Mouse (Mus musculus) lung, adult 2 months (tissue): Measurements from ENCODE around the gene Mmp12. TPM values are rescaled to one million over a fixed set of nuclear protein-coding genes. Genes with fewer than 3 reads are reported as not detected.
"Not testable (repeated sequence)": the region's sequence is repeated elsewhere in the genome, so short reads cannot be mapped to it uniquely, and the experiment has no call there.

Experiments used
- DNase-seq: peaks from one replicate; pipeline ENCODE4 v3.0.0; 2022
- H3K4me1 ChIP-seq: fragments of 200-500 bp; 2 replicates; pipeline ENCODE4 v1.6.1; 2011; ENCODE audit warnings: low read length; ENCODE audit not compliant: control insufficient read depth, insufficient read depth
- H3K4me3 ChIP-seq: fragments of 200-500 bp; replicated peaks from 2 replicates; pipeline ENCODE3; 2011; ENCODE audit warnings: low read depth, mild to moderate bottlenecking, control low read depth, low read length; ENCODE audit errors: extremely low read depth
- CTCF ChIP-seq: fragments of 200-500 bp; IDR thresholded peaks from 2 replicates; pipeline ENCODE4 v1.5.1; 2011; ENCODE audit warnings: mild to moderate bottlenecking, low read length, control low read depth; ENCODE audit not compliant: insufficient read depth
- POLR2A ChIP-seq: fragments of 200-500 bp; IDR thresholded peaks from 2 replicates; pipeline ENCODE4 v1.6.1; 2011; ENCODE audit warnings: low read depth, mild to moderate bottlenecking, control low read depth, low read length, borderline replicate concordance; ENCODE audit errors: extremely low read depth
- WGBS: fragments of 180-500 bp; shearing (Covaris S2); methylation state at CpG from one replicate; pipeline ENCODE4 v1.1.7; 2018; 5-methylcytosine and 5-hydroxymethylcytosine counted together
- polyA plus RNA-seq: library from polyadenylated mRNA; depleted of rRNA; stranded (reverse); fragments of >200 nt; gene quantifications from 2 replicates; pipeline ENCODE4 v1.2.3, GENCODE M21; 2012; rRNA removed

Gene Mmp12
- polyA plus RNA-seq: 0.89 and 1.8 TPM in 2 replicates

DNA sequence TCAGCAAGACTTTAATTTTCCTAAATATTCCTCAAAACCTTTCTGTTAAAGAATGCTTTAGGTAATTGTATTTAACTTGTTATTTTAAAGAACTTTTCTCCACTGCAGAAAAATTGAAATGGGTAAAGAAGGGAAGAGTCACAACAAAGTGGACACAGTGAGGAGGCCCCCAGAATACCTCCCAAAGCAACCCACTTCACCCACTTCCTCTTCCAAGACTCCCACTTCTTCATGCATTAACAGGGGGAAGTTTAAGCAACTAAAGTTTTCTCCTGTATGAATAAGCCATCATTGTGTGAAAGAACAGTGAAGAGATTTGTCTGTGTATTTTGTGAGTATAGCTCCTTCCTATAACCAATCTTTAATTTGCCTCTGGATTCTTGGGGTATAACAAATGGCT is at the start of gene Mmp12:
Gene Mmp12, plus strand, starts transcription at position 275 of the 400 bp plus-strand sequence.
- no peak for DNase-seq
- TF ChIP-seq POLR2A: no peak
- TF ChIP-seq CTCF: no peak
- Histone ChIP-seq H3K4me3 (no peak within 1 kb of the TSS), H3K4me1 (no peaks in the 10 kb centered on the region)

DNA sequence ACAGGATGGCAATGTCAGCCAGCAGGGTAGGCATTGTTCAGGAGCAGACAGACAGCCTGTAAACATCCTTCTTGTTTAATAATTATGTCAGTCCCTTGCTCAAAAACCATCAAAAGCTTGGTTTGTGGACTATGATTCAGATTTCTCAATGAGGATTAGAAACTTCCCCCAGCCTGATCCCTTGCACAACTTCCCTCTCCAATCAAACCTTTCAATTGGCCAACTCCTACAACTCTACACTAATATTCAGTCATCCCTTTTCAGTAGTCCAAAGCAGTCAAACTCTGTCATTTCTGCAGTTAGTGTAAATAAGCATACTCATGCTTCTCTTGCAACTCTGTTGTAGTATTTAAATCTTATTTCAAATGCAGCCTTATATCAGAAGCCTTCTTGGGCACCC is 12.3 kb upstream of the Mmp12 start:
- H3K4me1 ChIP-seq: no peaks in the 10 kb centered on the region
- TF ChIP-seq POLR2A (no peak), CTCF (no peak)
- DNase-seq: no peak
- no peak overlapping the region for H3K4me3 ChIP-seq

DNA sequence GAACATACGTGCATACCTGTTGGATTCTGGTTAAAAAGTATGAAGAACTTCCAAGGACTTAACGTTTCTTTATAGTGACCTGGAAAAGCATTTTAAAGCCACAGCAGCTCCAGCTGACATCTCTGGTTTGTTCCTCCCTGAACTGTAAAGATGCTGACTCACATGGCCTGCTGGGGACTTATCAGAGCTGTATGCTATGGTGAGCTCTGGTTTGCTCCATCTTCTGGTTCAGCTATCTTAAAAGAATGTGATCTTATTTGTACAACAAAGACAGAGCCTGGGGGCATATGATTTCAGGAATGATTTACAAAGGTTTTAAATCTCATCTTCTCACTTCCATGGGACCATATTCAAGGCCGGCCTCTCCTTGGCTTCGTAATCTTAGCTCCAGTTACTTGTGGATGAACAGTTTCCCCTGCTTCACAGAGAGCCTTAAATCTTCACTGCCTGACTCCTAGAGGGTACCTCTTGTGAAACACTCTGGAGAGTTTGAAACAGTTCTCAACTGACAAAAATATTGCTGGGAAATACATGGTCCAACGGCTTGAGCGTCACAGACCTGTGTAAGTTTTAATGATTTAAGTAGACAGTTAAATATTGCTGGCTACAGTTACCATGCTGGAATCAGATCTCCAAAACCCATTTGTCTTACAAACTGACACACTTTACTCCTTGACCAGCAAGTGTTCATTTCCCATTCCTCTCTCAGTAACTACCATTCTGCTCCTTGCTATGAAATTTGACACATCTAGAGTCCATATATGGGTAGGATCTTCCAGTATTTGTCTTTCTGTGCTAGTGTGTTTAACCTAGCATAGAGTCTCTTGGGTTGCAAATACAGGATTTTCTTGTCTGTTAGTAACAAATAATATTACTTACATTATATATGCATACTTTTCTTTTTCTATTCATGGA is 8.2 kb upstream of the Mmp12 start:
- Histone ChIP-seq H3K4me3 (no peak overlapping the region), H3K4me1 (no peaks in the 10 kb centered on the region)
- no peak for TF ChIP-seq CTCF
- TF ChIP-seq POLR2A: no peak
- 80% methylated on average over 5 of the region's 6 CpGs for WGBS
- DNase-seq: no peak

DNA sequence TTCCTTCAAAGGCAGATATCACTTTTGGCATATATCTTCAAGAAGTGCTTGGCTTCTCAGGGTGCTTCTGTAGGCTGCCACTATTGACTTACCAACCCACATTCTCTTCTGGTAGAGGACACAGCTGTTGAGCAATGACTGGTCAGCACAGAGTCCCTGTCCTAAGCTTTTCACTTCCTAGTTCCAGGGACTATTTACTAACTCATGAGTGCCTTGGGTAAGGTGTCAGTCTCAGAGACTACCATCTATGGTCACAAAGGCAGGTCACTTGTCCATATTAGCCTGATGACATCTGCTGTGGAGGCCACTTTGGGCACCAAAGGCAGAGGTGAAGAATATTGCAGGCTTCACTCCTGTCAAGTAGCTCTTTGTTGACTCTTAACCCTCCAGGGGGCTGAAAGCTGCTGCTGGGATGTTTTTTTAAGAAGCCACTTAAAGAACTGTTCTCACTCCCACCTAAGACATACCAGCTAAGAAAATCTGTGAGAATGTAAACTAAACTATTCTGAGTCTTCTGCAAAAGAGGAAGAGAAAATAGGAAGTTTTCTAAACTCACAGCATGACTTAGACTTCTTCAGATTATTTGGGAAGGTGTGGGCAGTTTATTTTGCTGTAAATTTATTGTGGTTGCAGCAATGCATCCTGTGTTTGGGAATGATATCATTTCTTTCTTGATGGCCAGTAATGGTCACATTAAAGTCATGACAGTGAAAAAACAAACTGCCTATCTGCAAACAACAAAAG is 7.3 kb upstream of the Mmp12 start:
- H3K4me1 ChIP-seq: no peaks in the 10 kb centered on the region
- no peak for TF ChIP-seq POLR2A
- TF ChIP-seq CTCF: no peak
- no peak for DNase-seq
- no peak overlapping the region for H3K4me3 ChIP-seq

DNA sequence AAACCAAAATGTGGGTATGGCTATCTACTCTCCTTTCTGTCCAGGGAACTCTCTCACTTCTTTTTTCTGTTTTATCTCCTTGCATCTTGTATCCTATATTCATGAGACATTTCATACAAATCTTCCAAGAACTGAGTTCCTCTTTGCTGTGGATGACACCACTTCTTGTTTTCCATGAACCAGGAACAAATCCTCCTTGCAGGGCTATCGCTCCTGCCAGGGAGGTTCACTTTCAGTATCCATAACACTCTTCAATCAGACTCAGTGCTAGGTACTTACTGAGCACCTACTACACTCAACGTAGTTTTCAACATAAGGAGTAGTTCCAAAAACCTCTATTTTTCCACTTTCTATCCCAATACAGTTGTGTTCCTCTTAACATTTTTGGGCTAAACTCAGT is 1.3 kb downstream of the Mmp12 start:
- DNase-seq: no peak
- TF ChIP-seq CTCF (no peak), POLR2A (no peak)
- H3K4me1 ChIP-seq: no peaks in the 10 kb centered on the region
- H3K4me3 ChIP-seq: no peak overlapping the region
- 81% methylated on average over 2 of the region's 2 CpGs for WGBS

DNA sequence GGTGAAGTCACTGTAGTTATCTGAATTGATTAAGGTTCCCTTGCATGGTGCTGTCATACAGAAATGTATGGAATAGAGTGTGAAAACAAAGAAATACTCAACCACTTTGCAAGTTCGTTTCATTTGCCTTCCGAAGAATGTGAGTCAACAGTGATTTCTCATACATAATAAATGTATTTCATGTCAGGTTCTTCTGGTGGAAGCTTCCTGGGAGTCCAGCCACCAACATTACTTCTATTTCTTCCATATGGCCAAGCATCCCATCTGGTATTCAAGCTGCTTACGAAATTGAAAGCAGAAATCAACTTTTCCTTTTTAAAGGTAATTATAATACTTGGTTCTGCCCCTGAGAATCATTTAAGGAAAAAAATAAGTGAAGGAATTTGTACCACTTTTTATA is 10.4 kb downstream of the Mmp12 start:
- 72% methylated on average over 3 of the region's 3 CpGs for WGBS
- no peak for TF ChIP-seq POLR2A
- Histone ChIP-seq H3K4me1 (no peaks in the 10 kb centered on the region), H3K4me3 (no peak overlapping the region)
- DNase-seq: no peak

DNA sequence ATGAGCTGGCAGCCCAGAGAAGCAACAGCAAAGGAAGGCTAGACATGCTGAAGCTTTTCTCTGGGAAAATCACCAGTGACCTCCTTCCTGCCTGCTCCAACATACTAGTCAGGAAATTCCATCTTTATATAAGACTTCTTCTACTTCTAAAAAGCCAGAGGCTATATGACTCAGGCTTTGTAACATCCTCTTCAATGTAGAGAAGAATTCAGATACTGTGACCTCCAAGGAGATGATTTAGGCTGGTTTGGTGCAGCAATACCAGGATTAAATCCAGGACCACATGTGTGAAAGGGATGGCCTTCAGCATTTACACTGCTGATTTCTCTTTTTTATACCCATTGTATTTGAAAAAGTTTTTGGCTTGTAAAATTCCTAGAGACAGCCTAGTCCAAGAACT is 43.8 kb downstream of the Mmp12 start, which contains the start of gene Mmp1b:
Gene Mmp1b, minus strand, starts transcription at position 101 of the 400 bp plus-strand sequence.
- H3K4me3 ChIP-seq: no peak within 1 kb of the TSS
- no peak for DNase-seq
- TF ChIP-seq CTCF: no peak

DNA sequence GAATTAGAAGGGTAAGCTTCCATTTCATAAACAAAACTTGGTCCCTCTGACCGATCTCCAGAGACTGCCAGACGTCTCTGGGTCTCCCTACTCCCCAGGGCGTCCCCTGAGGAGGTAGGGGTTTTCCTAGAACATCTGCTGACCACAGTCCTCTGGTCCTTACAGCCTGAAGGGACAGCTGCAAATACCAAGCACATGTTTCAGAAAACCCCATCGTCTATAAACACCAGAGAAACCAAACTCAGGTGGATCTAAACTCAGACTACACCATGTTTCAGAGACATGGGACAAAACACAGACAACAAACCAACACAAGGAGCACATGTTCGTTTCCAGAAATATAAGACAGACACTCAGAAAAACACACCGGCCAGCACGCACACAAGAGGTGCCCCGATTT is 52.4 kb downstream of the Mmp12 start:
- DNase-seq, H3K4me1 ChIP-seq, H3K4me3 ChIP-seq: not testable (repeated sequence)
- 79% methylated on average over 8 of the region's 8 CpGs for WGBS

More for the DNA sequence above, 43.8 kb downstream of the Mmp12 start, which contains the start of gene Mmp1b:
- H3K4me1 ChIP-seq: no peaks in the 10 kb centered on the region

Other genes starting within 250 kb of the Mmp12 start
- gene Dync2h1, start 159.9 kb upstream of the Mmp12 start, polyA plus RNA-seq: 1.2 and 1.3 TPM in 2 replicates
- gene Dcun1d5, start 159.9 kb upstream of the Mmp12 start, polyA plus RNA-seq: 16.5 and 23.9 TPM in 2 replicates
- gene Mmp13, start 71.9 kb upstream of the Mmp12 start, polyA plus RNA-seq: 0.09 and 0.31 TPM in 2 replicates
- gene Mmp1b, start 43.7 kb downstream of the Mmp12 start, polyA plus RNA-seq: not detected in 2 replicates
- 5.7 and 7.6 TPM in 2 replicates for gene Mmp3, start 101.4 kb downstream of the Mmp12 start, polyA plus RNA-seq
- gene Mmp10, start 158.0 kb downstream of the Mmp12 start, polyA plus RNA-seq: not detected in 2 replicates
- 0.81 and 1.7 TPM in 2 replicates for gene Mmp8, start 214.1 kb downstream of the Mmp12 start, polyA plus RNA-seq
- 0.18 and 0.41 TPM in 2 replicates for gene Mmp27, start 227.0 kb downstream of the Mmp12 start, polyA plus RNA-seq